Mouse (Mus musculus) lung, embryonic 16.5 days (tissue): ENCODE measurements around the gene Scmh1. TPM values are rescaled to one million over a fixed set of nuclear protein-coding genes. Genes with fewer than 3 reads are reported as not detected.

Source experiments
- ATAC-seq: fragments of 200-750 bp; cut with Nextera tagmentation; 2 replicates; pipeline ENCODE4 v1.8.0; 2017; ENCODE audit warnings: low read depth, mild to moderate bottlenecking, moderate library complexity
- H3K27ac ChIP-seq: fragments of 300-500 bp; sonication (generic); 2 replicates; pipeline ENCODE4 v1.5.1; 2014; ENCODE audit warnings: mild to moderate bottlenecking, control low read depth, low read length
- H3K27me3 ChIP-seq: fragments of 300-500 bp; sonication (generic); 2 replicates; pipeline ENCODE4 v1.6.1; 2014; ENCODE audit warnings: low read depth, low read length, mixed read lengths; ENCODE audit not compliant: control insufficient read depth, insufficient read depth
- H3K36me3 ChIP-seq: fragments of 300-500 bp; sonication (generic); 2 replicates; pipeline ENCODE4 v1.6.1; 2014; ENCODE audit warnings: low read length; ENCODE audit not compliant: control insufficient read depth, insufficient read depth
- H3K4me1 ChIP-seq: fragments of 300-500 bp; sonication (generic); replicated peaks from 2 replicates; pipeline ENCODE4 v1.6.1; 2014; ENCODE audit warnings: low read length, mixed read lengths; ENCODE audit not compliant: control insufficient read depth, insufficient read depth
- H3K4me2 ChIP-seq: fragments of 300-500 bp; sonication (generic); 2 replicates; pipeline ENCODE4 v1.6.1; 2014; ENCODE audit warnings: low read depth, low read length, control low read depth
- H3K4me3 ChIP-seq: fragments of 300-500 bp; sonication (generic); 2 replicates; pipeline ENCODE4 v1.5.1; 2014; ENCODE audit warnings: mild to moderate bottlenecking, low read length, control low read depth
- H3K9ac ChIP-seq: fragments of 300-500 bp; sonication (generic); 2 replicates; pipeline ENCODE4 v1.6.1; 2014; ENCODE audit warnings: low read length, control low read depth
- H3K9me3 ChIP-seq: fragments of 300-500 bp; sonication (generic); 2 replicates; pipeline ENCODE4 v1.6.1; 2016; ENCODE audit warnings: low read length; ENCODE audit not compliant: control insufficient read depth
- WGBS: fragments of 180-500 bp; shearing (Covaris S2); extraction: QIAGEN DNeasy Blood & Tissue Kit; methylation state at CpG from one replicate; pipeline ENCODE4 v1.1.7; 2014; 5-methylcytosine and 5-hydroxymethylcytosine counted together
- polyA plus RNA-seq: library from polyadenylated mRNA; unstranded; fragments of >200 nt; fragmentation: Nextera tagmentation; extraction: Ambion mirVana; gene quantifications from 2 replicates; pipeline ENCODE4 v1.2.1, GENCODE M21; 2015

Scmh1 gene
- polyA plus RNA-seq, 1 experiment from 2014 or later = 43.2 TPM

DNA sequence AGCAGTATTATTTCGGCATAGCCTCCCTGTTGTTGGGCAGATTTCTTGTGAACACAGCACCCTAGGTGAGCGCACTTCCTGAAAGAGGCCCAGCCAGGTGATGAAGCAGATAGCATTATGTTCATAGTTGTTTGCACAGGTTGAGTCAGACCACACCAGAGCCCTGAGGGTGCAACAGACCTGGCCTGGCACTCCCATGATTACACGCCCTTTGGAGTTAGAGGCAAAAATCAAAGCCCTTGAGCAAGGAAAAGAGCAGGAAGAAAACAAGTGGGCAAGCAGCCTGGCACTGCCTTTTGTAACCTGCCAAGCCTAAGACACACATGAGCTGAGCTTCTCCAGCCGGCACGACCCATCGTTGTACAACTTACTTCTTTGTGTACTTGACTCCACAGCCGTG is 111.4 kb downstream of the Scmh1 start:
- H3K36me3 ChIP-seq = peaks cover 14% of the 10 kb centered on the region
- H3K4me3 ChIP-seq = no peak overlapping the region
- H3K27me3 ChIP-seq = no peaks in the 10 kb centered on the region
- H3K9me3 ChIP-seq = no peaks in the 10 kb centered on the region
- no peak overlapping the region for H3K9ac ChIP-seq
- 0 out of 2 replicates have a peak, but pooled peaks cover 2% of the 10 kb centered on the region for H3K4me1 ChIP-seq
- ATAC-seq = peak; percentile 61; the same call in 1 of the 2 replicates
- no peak overlapping the region for H3K4me2 ChIP-seq
- WGBS = 77% methylated on average over 7 of the region's 7 CpGs
- H3K27ac ChIP-seq = 0 out of 2 replicates have a peak overlapping the region, but pooled peaks have one; percentile 25

DNA sequence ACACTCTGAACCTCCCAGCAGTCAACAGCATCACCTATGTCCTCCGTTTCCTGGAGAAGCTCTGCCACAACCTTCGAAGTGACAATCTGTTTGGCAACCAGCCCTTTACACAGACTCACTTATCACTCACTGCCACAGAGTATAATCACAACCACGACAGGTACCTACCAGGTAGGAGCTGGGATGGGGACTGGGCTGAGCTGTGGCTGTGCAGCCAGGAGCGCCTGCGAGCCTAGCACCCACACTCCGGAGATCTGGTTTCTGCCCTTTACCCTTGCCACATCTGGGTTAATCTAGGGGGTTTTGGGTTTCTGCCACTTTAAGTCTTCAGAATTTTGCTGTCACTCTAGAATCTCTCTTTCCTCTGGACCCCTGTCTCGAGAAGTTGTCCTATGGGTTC is 111.8 kb downstream of the Scmh1 start:
- no peak for ATAC-seq
- Histone ChIP-seq H3K4me3 (no peak overlapping the region), H3K27ac (peak overlapping the region; percentile 25; the same call in 1 of the 2 replicates), H3K9ac (no peak overlapping the region), H3K4me1 (0 out of 2 replicates have a peak, but pooled peaks cover 2% of the 10 kb centered on the region), H3K4me2 (no peak overlapping the region), H3K9me3 (no peaks in the 10 kb centered on the region), H3K36me3 (peaks cover 14% of the 10 kb centered on the region), H3K27me3 (no peaks in the 10 kb centered on the region)
- 82% methylated on average over 7 of the region's 7 CpGs for whole genome bisulfite sequencing

DNA sequence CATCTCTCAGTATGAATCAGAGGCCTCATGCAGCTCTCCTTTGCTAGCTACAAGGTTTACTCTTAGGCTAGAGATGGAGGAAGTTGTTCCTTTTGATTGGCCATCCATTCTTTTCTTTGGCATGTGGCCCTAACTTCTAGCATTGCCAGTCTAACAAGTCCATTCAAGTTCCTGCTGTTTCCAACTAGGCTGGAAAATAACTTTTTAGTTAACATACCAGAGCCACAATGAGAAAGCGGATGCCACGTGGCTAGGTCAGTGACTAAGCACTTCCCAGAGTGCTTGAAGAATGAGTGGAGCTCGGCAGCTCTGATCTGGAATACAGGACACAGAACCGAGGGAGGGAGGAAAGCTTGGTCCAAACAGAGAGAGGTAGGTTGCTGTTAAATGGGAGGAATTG is 112.3 kb downstream of the Scmh1 start:
- peak; percentile 43 for ATAC-seq
- H3K27me3 ChIP-seq = no peaks in the 10 kb centered on the region
- 63% methylated on average over 4 of the region's 4 CpGs for WGBS
- peak overlapping the region; percentile 25; the same call in 1 of the 2 replicates for H3K27ac ChIP-seq
- H3K4me2 ChIP-seq = no peak overlapping the region
- H3K9me3 ChIP-seq = no peaks in the 10 kb centered on the region
- H3K4me1 ChIP-seq = 0 out of 2 replicates have a peak, but pooled peaks cover 2% of the 10 kb centered on the region
- H3K9ac ChIP-seq = no peak overlapping the region
- peaks cover 17% of the 10 kb centered on the region for H3K36me3 ChIP-seq
- no peak overlapping the region for H3K4me3 ChIP-seq

DNA sequence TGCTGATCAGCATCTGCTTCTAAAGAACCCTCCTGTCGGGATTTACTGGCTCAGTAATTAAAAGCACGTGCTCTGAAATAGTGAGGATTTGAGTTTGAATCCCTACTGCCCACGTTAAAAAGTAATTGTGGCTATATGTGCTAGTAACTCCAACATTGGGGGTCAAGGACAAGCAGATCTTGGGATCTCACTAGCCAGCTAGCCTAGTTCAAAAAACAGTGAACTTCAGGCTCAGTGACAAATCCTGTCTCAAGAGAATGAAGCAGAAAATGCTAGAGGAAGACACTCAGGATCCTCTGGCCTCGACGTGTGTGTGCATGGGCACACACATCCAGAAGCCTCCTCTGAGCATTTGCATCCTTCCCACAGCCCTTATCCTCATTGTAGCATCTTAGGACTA is 116.7 kb downstream of the Scmh1 start:
- H3K4me1 ChIP-seq = 0 out of 2 replicates have a peak, but pooled peaks cover under 1% of the 10 kb centered on the region
- no peak overlapping the region for H3K4me2 ChIP-seq
- peaks cover 32% of the 10 kb centered on the region for H3K36me3 ChIP-seq
- no peaks in the 10 kb centered on the region for H3K9me3 ChIP-seq
- no peak overlapping the region for H3K4me3 ChIP-seq
- 90% methylated on average over 5 of the region's 5 CpGs for WGBS
- H3K9ac ChIP-seq = no peak overlapping the region
- no peak overlapping the region for H3K27ac ChIP-seq
- no peaks in the 10 kb centered on the region for H3K27me3 ChIP-seq
- ATAC-seq = no peak

DNA sequence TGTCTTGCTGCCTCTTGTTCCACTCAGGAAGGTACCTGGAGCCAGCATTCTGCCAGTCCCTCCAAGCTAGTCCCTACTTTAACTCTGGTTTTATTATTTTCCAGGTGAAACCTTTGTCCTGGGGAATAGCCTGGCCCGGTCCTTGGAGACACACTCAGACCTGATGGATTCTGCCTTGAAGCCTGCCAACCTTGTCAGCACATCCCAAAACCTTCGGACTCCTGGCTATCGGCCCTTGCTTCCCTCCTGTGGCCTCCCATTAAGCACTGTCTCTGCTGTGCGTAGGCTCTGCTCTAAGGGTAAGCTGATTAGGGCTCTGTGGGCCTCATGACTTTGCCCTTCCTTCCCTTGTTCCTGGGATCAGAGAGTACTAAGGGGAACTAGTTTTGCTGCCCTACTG is 117.3 kb downstream of the Scmh1 start:
- peaks cover 28% of the 10 kb centered on the region for H3K36me3 ChIP-seq
- H3K4me3 ChIP-seq = no peak overlapping the region
- no peak overlapping the region for H3K9ac ChIP-seq
- no peak overlapping the region for H3K4me2 ChIP-seq
- no peaks in the 10 kb centered on the region for H3K27me3 ChIP-seq
- no peak for ATAC-seq
- WGBS = 91% methylated on average over 4 of the region's 4 CpGs
- no peaks in the 10 kb centered on the region for H3K4me1 ChIP-seq
- no peaks in the 10 kb centered on the region for H3K9me3 ChIP-seq
- H3K27ac ChIP-seq = no peak overlapping the region

DNA sequence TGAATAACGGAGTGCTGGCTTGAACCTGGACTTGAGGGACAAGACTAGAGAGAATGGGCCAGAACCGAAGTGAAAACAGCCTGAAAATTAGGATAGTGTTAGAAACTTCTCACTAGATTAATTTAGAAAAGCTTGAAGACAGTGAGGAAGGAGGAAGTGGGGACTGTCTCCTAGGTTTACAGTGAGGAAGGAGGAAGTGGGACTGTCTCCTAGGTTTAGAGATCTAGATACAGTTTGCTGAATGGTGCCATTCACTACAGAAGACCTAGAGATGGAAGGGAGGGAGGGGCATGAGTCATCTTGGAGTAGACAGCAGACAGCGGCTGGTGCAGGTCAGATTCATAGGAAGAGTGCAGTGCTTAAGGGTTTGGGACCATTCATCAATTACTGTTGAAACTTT is 118.0 kb downstream of the Scmh1 start:
- no peak overlapping the region for H3K27ac ChIP-seq
- H3K4me3 ChIP-seq = no peak overlapping the region
- ATAC-seq = no peak
- H3K36me3 ChIP-seq = peaks cover 31% of the 10 kb centered on the region
- H3K9ac ChIP-seq = no peak overlapping the region
- H3K9me3 ChIP-seq = no peaks in the 10 kb centered on the region
- WGBS = 90% methylated on average over 3 of the region's 3 CpGs
- H3K4me2 ChIP-seq = no peak overlapping the region
- H3K4me1 ChIP-seq = no peaks in the 10 kb centered on the region
- no peaks in the 10 kb centered on the region for H3K27me3 ChIP-seq

DNA sequence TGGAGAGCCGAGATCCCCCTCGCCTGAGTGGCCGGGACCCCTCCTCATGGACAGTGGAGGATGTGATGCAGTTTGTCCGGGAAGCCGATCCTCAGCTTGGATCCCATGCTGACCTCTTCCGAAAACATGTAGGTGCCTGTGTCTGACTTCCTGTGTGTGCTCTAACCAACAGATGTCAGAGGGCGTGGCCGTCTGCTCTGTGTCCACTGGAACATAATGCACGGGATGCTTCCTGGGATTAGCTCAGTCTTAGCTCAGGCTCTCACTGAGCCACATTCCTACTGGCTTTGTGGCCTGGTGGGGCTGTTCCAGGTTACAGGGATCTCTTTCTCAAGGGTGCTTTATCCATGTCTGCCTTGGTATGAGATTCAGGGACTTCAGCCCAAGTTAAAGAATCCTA is 123.1 kb downstream of the Scmh1 start:
- no peak for ATAC-seq
- Histone ChIP-seq H3K36me3 (peaks cover 30% of the 10 kb centered on the region), H3K27ac (no peak overlapping the region), H3K4me3 (no peak overlapping the region), H3K4me1 (no peaks in the 10 kb centered on the region), H3K27me3 (no peaks in the 10 kb centered on the region), H3K4me2 (no peak overlapping the region), H3K9me3 (no peaks in the 10 kb centered on the region), H3K9ac (no peak overlapping the region)
- 78% methylated on average over 9 of the region's 9 CpGs for WGBS

DNA sequence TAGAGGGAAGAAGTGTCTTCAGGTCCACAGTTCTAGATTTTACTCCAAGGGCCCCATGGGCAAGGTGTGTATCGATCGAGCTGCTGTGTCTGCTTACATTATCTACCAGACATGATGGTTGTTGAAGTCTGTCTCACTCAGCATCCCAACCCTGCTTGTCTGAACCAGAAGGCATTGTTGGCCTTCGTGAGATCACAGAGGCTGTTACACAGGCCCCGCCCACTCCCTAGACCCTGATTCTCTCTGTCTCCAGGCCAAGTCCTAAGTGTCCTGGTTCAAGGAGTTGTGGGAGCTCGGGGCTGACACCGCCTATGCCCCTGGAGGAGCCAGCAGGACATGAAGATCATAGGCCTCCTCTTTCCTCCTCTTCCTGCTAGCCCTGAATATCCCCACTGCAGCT is 126.9 kb downstream of the Scmh1 start, which contains the start of gene Slfnl1:
Gene Slfnl1, plus strand, starts transcription at position 246 of the 400 bp plus-strand sequence.
- Histone ChIP-seq H3K4me3 (no peak within 1 kb of the TSS), H3K36me3 (peaks cover 16% of the 10 kb centered on the region), H3K9ac (no peak within 1 kb of the TSS), H3K4me2 (no peak within 1 kb of the TSS), H3K27me3 (no peaks in the 10 kb centered on the region), H3K27ac (no peak within 1 kb of the TSS), H3K4me1 (no peaks in the 10 kb centered on the region), H3K9me3 (no peaks in the 10 kb centered on the region)
- WGBS = 84% methylated on average over 6 of the region's 6 CpGs
- no peak for ATAC-seq

DNA sequence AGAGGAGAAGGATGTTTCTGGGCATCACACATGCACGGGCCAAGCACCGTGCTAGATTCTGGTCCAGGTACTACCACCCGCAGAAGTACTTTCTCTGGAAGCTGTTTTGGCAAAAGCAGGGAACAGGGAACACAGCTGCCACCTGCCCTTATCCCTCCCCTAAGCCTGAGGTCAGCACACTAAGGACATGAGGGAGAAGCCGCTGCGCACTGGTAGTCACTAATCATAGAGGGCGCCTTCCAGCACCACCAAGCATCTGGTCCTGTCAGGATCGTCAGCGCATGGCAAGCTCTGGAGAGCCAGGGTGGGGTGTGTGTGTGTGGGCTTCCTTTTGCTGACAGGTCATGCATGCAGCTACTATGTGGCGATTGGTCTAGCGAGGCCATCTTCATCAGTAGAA is 133.6 kb downstream of the Scmh1 start:
- Histone ChIP-seq H3K36me3 (peaks cover 23% of the 10 kb centered on the region), H3K27ac (no peak overlapping the region), H3K27me3 (no peaks in the 10 kb centered on the region), H3K4me2 (no peak overlapping the region), H3K4me3 (no peak overlapping the region), H3K9ac (no peak overlapping the region), H3K9me3 (no peaks in the 10 kb centered on the region), H3K4me1 (no peaks in the 10 kb centered on the region)
- WGBS = 94% methylated on average over 10 of the region's 10 CpGs
- ATAC-seq = no peak

DNA sequence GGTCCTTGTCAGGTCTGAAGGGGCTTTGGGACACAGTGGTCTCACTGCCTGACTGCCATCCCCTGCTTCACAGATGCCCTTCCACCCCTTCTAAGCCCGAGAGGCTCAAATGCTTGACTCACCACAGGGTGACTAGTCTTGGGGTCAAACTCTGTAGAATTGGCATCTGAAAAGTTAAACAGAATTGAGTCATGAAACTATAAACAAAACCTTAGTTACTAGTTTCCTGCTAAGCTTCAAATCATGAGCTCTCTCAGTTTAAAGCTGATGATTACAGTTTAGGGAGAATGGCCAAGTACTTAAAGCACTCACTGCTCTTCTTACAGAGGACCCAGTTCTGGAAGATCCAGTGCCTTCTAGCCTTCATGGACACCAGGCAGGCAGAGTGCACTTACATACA is 139.8 kb downstream of the Scmh1 start:
- WGBS = 79% methylated on average over 1 of the region's 1 CpGs

More for the DNA sequence above, 139.8 kb downstream of the Scmh1 start:
- Histone ChIP-seq H3K9ac (no peak overlapping the region), H3K4me3 (no peak overlapping the region), H3K4me1 (no peaks in the 10 kb centered on the region), H3K36me3 (peaks cover 35% of the 10 kb centered on the region), H3K27me3 (no peaks in the 10 kb centered on the region), H3K27ac (no peak overlapping the region), H3K9me3 (no peaks in the 10 kb centered on the region), H3K4me2 (no peak overlapping the region)
- no peak for ATAC-seq
